Mouse (Mus musculus): ENCODE data around the gene Ppp2ca.

Gene Ppp2ca

GRCm38 (mm10) chr11:52098398-52098946 lies at the start of gene Ppp2ca:
TSS of gene Ppp2ca (plus strand) at chr11:52098681.
- DNase-seq (ENCODE audit: low spot score in 2 of 2): peak; percentile 97 to 98

DNA sequence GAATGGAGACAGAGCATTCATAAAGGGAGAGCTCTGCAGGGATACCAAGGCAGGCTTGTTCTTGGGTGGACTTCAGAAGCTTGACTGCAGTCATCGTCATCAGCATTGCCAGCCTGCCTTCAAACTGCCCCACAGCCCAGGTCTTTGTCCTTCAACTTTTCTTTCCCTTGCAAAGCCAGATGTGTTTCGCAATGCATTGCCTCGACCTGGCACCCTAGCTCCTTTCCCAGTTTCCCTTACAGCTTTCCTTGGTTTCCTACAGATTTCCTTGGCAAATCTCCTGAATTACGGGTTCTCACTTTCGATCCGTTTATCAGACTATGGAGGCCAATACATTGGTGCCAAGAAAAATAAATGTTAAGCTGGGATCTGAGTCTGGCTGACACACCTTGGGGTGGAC lies 45.1 kb upstream of the Ppp2ca start:
- DNase-seq (ENCODE audit: low spot score in 2 of 2): no peak

DNA sequence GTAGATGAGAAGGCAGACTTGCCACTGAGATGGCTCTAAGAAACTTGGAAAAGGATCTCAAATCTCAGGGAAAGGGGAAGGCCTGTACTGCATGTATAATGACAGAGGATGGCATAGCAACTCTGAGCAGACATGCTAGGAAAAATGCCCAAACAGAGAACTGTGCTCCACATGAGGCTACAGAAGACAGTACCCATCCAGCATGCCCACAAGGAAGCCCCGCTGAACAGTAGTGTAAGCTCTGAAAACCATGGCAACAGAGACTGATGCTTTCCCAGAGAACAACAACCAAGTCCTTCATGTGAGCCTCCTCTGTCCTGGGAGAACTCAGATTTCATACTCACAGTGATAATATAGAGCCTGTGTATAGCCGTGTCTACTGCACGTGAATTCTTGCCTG lies 43.8 kb upstream of the Ppp2ca start:
- DNase-seq (ENCODE audit: low spot score in 2 of 2): no peak

DNA sequence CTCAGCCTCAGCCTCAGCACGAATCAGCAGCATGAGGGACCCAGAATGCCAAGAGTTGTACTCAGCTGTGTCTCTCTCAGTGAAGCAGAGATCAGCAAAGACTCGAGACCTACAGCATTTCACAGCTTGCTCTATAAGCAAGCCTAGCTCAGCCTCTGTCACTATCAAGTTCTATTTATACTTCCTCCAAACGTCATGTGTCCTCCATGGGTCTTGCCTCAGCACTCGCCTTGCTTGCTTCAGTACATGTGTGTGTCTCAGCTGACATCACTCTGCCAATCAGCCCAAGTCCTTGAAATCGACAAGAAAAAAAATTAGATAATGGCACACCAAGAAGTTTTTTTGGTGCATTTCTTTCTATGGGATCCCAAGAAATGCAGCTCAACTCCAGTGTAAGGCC lies 42.3 kb upstream of the Ppp2ca start:
- DNase-seq (ENCODE audit: low spot score in 2 of 2): no peak

- no peak for DNase-seq (ENCODE audit: low spot score in 2 of 2)
Observed at GRCm38 (mm10) chr11:52059001-52059400, 39.5 kb upstream of the Ppp2ca start.

- DNase-seq (ENCODE audit: low spot score in 2 of 2): no peak
Observed at GRCm38 (mm10) chr11:52060315-52060714, 38.2 kb upstream of the Ppp2ca start.

DNA sequence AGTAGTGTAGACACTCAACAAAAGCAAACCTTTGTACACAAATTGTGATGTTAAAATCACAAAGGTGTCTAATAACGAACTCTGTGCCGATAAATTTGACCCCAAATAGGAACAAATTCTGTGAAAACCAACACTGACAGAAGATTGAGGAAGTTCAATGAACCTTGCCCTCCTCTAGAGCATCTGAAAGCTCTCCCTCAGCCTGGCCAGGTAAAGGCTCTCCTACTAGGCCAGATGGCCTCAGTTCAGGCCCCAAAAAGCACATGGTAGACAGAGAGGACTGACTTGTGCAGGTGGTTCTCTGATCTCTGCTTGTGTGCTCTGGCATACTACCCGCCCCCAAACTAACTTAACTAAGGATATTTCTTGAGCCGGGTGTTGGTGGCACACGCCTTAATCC lies 36.1 kb upstream of the Ppp2ca start:
- DNase-seq (ENCODE audit: low spot score in 2 of 2): no peak

DNA sequence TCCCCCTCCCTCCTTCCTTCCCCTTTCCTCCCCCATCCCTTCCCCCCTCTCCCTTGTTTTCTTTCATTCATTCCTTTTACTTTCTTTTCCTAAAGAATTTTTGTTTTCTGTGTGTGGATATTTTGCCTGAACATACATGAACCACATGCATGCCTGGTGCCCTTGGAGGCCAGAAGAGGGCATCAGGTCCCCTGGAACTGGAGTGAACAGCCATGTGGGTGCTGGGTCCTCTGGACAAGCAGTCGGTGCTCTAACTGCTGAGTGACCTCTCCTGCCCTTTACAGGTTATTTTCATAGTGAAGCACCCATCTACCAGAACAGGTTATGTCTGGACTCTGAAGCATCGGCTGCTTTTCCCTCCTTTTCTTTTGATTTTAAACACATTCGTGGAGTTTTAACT lies 34.1 kb upstream of the Ppp2ca start:
- peak in 1 of 2 experiments; percentile 20 for DNase-seq (ENCODE audit: low spot score in 2 of 2)

- DNase-seq (ENCODE audit: low spot score in 2 of 2): no peak
Observed at GRCm38 (mm10) chr11:52065841-52066240, 32.6 kb upstream of the Ppp2ca start.

- DNase-seq (ENCODE audit: low spot score in 2 of 2): no peak
Observed at GRCm38 (mm10) chr11:52071768-52072167, 26.7 kb upstream of the Ppp2ca start.

GRCm38 (mm10) chr11:52073528-52074170 lies 24.8 kb upstream of the Ppp2ca start:
- no peak for DNase-seq (ENCODE audit: low spot score in 2 of 2)

DNA sequence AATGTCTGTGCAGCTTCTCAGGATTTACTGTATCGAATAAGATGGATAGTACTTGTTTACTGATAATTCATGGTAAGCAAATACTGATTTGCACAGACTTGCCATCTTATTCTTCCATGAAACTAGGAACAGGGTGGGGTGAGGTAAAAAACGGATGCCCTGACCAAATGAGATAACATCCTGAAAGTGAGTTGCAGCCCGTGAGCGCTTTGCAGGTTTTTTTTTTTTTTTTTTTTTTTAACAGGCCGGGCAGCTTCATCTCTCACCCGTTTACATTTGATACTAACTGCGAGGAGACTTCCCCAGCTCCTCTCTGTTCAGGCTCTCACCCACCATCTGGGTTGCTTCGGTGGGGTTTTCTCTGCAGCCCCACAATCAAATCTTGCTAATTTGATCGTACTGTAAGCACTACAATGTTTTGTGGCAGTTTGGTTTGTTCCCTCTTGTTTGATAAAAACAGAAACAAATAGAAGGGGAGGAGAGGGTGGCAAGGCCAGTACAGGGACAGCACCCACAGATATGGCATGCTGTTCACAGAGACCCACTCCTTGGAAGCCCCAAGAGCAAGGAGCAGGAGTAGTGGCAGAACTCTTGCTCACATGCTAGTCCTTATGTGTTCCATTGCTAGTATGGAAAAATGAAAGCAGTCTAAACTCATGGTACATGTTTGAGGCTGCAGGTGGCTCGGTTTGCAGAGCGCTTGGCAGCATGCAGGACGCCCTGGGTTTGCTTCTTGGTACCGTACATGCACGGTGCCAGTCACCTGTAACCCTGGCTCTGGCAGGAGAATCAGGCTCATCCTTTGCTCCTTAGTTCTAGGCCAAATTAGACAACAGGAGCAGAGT lies 23.6 kb upstream of the Ppp2ca start:
- no peak for DNase-seq (ENCODE audit: low spot score in 2 of 2)

- peak; percentile 52 to 74 for DNase-seq (ENCODE audit: low spot score in 2 of 2)
Observed at GRCm38 (mm10) chr11:52075794-52076633, 22.5 kb upstream of the Ppp2ca start.

DNA sequence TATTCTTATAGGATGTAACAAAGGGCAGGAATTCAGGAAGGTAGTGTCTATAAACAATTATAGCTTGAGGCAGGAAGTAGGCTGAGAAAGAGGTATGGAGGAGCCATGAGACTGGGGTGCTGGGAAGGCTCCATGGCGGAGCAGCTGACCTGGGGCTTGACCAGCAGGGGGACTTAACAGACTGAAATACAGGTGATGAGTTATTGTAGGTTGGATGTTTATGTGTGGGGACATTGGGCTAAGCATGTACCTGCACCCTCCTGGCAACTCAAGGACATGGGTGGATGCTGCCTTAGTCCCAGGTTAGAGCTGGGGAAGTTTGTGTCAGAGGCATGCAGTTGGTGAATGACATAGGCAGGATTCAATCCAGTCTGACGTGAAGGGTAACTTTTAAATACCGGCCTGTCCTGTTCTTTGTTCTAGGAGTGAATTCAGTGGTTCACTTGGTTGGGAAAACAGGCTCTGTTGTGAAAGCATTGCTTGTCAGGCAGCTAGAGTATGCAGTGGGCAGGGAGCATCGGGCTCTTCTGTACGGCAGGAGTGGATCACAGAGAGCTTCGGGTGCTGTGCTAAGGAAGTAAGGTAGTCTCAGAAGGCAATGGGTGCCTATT lies 21.6 kb upstream of the Ppp2ca start:
- no peak for DNase-seq (ENCODE audit: low spot score in 2 of 2)

DNA sequence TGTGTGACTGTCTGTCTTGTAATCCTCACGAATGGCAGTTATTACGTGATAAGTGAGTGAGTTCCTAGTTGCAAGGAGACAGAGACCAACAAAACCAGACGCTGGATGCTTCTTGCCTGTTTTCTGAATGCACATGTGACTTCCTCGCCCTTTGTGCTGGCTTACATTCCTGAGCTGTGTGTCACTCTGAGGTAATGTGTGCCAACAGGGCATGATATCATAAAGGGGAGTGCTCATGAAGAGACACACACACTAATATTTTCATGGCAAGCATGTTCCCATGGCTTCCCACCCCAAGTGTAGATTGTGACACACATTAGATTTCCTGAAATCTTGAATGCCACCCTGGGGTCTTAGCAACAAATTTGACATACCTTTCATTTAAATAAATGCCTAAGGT lies 20.5 kb upstream of the Ppp2ca start:
- DNase-seq (ENCODE audit: low spot score in 2 of 2): no peak

DNA sequence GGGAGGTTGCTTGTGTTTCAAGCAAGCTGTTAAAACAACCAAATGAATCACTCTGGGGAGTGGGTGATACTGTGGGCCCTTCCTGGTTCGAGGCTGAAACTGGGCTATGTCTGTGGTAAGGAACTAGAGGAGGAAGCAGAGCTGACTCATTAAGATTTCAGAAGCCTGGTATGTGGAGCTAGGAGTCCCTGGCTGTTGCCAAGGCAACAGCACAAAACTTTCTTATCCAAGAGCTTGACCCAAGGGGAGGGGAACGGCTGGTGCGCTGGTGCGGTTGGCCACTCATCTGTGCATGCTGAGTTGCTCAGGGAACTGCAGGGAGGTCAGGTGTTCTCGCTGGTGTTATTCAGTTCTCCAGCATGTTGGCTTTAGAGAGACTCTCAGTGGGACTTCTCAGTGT lies 18.5 kb upstream of the Ppp2ca start:
- peak; percentile 38 to 40 for DNase-seq (ENCODE audit: low spot score in 2 of 2)

DNA sequence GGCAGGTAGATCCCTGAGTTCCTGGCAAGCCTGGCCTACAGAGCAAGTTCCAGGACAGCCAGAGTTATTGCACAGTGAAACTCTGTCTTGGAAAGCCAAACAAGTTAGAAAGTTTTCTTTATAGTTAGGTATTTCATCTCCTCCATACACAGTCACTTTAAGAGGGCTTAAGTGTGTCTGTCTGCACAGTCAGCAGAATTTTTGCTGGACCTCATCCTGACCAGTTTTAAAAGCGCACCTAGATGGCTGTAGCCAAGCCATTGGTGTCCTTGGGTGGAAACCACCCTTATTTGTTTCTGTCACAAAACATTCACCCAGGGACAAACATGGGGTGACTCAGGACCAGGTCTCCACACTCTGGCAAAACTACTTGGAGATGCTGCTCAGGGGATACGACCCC lies 17.8 kb upstream of the Ppp2ca start:
- no peak for DNase-seq (ENCODE audit: low spot score in 2 of 2)

- DNase-seq (ENCODE audit: low spot score in 2 of 2): no peak
Observed at GRCm38 (mm10) chr11:52085857-52086203, 12.7 kb upstream of the Ppp2ca start.

DNA sequence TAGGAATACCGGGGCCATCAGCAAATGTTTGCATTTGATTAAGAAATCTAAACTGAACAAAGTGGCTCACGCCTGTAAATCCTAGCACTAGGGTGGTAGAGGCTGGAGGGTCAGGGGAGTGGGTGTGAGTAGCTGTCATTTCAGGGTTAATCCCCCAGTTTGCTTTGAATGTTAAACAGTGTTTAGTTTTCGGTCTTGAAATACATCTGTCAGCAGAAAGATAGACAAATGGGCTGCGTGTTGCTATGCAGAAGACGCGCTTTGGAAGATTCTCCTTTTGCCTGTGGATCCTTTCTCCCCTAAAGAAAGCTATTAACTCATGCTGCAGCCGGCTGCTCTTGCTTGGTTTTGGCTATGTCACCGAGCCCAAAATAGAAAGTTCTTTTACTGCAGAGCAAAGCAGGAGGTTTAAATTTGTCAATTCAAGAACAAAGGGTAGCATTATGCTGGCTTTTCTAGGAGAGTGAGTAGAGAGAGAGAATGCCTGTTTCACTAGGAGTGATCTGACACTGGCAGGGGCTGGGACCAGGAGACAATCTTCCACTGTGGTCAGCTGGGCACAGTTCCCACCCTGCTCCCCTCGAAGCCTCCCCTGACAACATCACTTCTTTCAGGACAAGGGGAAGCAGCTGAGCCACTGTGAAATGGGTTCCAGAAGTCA lies 12.1 kb upstream of the Ppp2ca start:
- no peak for DNase-seq (ENCODE audit: low spot score in 2 of 2)

DNA sequence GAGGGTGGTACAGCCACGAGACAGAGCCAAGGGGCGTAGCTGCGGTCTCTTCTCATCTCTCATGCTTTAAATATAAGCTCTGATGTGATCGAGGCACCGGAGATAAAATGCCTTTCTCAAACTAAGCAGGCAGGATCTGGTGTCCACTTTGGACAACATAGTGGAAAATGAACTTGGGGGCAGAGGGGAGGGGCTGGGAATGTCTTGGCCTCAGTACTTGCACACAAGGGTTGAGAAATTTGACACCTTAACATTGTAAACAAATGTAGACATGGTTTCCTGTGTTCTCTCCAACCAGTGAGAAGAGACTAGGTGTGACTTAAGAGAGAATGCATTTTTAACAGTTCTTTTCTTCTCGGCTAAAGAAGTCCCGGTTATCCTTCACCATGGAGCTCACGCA lies 9.2 kb upstream of the Ppp2ca start:
- DNase-seq (ENCODE audit: low spot score in 2 of 2): peak in 1 of 2 experiments; percentile 14

DNA sequence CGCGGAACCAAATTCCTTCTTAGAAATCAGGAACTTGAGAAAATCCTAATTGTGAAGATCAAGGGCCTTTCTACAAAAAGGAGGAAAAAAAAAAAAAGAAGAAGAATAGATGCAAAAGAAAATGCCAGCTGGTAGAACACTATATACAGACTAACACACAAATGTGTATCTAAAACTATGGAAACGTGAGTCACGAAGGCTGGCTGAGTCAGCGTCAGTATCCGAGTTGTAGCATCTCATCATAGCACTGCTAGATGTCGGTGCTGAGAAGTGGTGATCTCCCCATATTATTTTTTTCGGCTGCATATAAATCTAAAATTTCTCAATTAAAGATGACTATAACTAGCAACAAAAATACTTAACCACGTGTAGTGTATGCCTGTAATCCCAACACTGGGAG lies 7.2 kb upstream of the Ppp2ca start:
- DNase-seq (ENCODE audit: low spot score in 2 of 2): no peak
